Comparison of ENCODE assay signal across 8 mouse cellular contexts in the genomic region with DNA sequence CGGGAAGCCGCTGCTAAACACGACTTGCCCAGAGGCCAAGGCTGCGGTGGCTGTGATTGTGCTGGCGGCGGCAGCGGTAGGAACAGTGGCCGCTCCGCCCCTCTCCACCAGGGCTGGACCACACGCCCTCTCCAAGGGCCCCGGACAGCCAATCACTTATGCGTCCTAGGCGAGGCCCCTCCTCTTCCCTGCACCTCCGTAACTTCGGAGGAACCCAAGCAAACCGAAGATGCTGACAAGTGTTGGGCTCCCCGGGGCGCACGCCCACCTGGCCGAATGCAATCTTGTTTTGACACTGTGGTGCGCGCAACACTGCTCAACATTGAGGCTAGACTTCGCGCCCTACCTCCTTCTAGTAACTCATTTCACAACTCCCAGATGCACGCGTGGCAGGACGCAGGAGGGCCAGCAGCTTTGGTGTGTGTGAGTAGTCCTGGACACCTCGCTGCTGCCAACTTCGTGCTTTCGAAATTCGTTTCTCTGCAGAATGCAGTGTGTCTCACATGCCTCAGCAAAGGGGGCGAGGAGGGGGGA. TPM values are rescaled to one million over a fixed set of nuclear protein-coding genes. Genes with fewer than 3 reads are reported as not detected.
DNase-seq lines count a peak whose midpoint lies in the region; ATAC-seq lines count a peak whose summit lies in the region.

Tll2 (minus strand) TSS at position 25 of the 534 bp plus-strand sequence.

- DNase-seq in CD4-positive, CD25-positive, alpha-beta regulatory T cell, adult 2 months (ENCODE audit: low read depth, low spot score): peak; percentile 44
- peak; percentile 49 for DNase-seq in adrenal gland, adult 8-10 months
- DNase-seq in heart, postnatal 25 days (ENCODE audit: low spot score): peak; percentile 16
- DNase-seq in kidney, postnatal 25 days: peak; percentile 50 to 71
- peak; percentile 58 for DNase-seq in lung, postnatal 14 days
- DNase-seq in ovary, postnatal 36 days (ENCODE audit: low spot score): peak; percentile 62
- peak; percentile 63 for DNase-seq in yolk sac, embryonic 10.5 days (ENCODE audit: low spot score)

- intact Hi-C loops in heart, postnatal 25 days (cut with DNase I): loop anchor here (2.0 kb wide), 1 partner anchor 102 kb away; no protein-coding TSS in a partner anchor

- no peak within 1 kb of the TSS for H3K27ac ChIP-seq in forebrain, embryonic 13.5 days

- peaks cover 4% of the 10 kb centered on the region; the same call in 1 of the 2 replicates for H3K36me3 ChIP-seq in forebrain, embryonic 13.5 days (ENCODE audit: poor library complexity, severe bottlenecking)

- H3K4me1 ChIP-seq in forebrain, embryonic 13.5 days: peaks cover 32% of the 10 kb centered on the region

- 1% methylated on average over 31 of the region's 32 CpGs for WGBS in forebrain, embryonic 13.5 days

- ATAC-seq in forebrain, embryonic 13.5 days: peak; percentile 93

- no peaks in the 10 kb centered on the region for H3K9me3 ChIP-seq in forebrain, embryonic 13.5 days (replicated peaks)

- H3K4me2 ChIP-seq in forebrain, embryonic 13.5 days: peak within 1 kb of the TSS; percentile 96

- peaks cover 69% of the 10 kb centered on the region for H3K27me3 ChIP-seq in forebrain, embryonic 13.5 days

- peak within 1 kb of the TSS; percentile 45 for H3K4me3 ChIP-seq in forebrain, embryonic 13.5 days

- H3K9ac ChIP-seq in forebrain, embryonic 13.5 days: peak within 1 kb of the TSS; percentile 58

RNA-seq across cellular contexts. Expression of gene Tll2, which starts in this region (rescaled TPM):
- total RNA-seq in adrenal gland, adult 8-10 months (2022): under 1 TPM in 1 of 4 experiments, not detected in 3; 0.07 TPM
- 0.89 and 1.1 TPM in 2 replicates for polyA plus RNA-seq in forebrain, embryonic 13.5 days (2015; fragmentation: Nextera tagmentation; extraction: Ambion mirVana)
- total RNA-seq in heart, postnatal 25 days (2021): under 1 TPM; 0.50 to 0.70 TPM

Comparison
In these comparisons a context has a peak if more than half of its experiments do, and no peak if none do; other contexts are left out.
1. Peak in DNase-seq in adrenal gland, adult 8-10 months; RNA of the gene not detected or under 1 TPM.
2. Peak in DNase-seq in heart, postnatal 25 days; RNA of the gene not detected or under 1 TPM.